Mouse (Mus musculus): ENCODE data around the gene Gm5926. TPM values are rescaled to one million over a fixed set of nuclear protein-coding genes. Genes with fewer than 3 reads are reported as not detected.

Gm5926 gene
- polyA plus RNA-seq (2012; rRNA removed) = not detected in 2 replicates

DNA sequence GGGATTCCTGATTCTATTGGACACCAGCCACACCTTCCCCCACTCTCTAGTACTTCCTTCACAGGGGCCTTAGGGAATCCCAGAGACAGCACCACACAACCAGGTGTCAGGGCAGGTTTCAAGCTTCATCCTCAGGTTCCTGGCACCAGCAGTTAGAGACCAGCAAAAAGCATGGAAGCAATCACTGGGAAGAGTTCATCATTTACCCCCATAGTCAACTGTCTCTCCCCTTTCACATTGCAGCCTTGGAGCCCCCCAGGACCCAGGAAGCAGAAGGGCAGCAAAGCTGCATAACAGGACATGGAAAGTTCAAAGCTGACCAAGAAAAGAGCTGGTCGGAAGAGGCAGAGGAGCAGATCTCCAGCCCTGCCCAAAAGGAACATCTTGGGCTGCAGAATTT, at the start of gene Gm5926:
Gm5926 (plus strand) TSS at position 301 of the 400 bp plus-strand sequence.

Other genes starting within 250 kb of the Gm5926 start
- not detected in 2 replicates for gene Btbd35f1, start 90.7 kb upstream of the Gm5926 start, polyA plus RNA-seq (2012; rRNA removed)
- not detected in 2 replicates for gene Btbd35f21, start 75.4 kb downstream of the Gm5926 start, polyA plus RNA-seq (2012; rRNA removed)
- not detected in 2 replicates for gene Btbd35f30, start 243.9 kb downstream of the Gm5926 start, polyA plus RNA-seq (2012; rRNA removed)

Measured in central nervous system, embryonic 14 days (tissue).